Mouse (Mus musculus) limb, embryonic 14.5 days (tissue): ENCODE data around the gene Ciita. TPM values are rescaled to one million over a fixed set of nuclear protein-coding genes. Genes with fewer than 3 reads are reported as not detected.

ENCODE experiments used
- ATAC-seq: fragments of 200-750 bp; cut with Nextera tagmentation; 2 replicates; pipeline ENCODE4 v1.8.0; 2017; ENCODE audit warnings: low read depth, moderate number of reproducible peaks, moderate TSS enrichment; ENCODE audit not compliant: low FRiP score
- DNase-seq: peaks from one replicate; pipeline ENCODE4 v3.0.0-alpha.2; 2015; ENCODE audit warnings: low spot score
- H3K27ac ChIP-seq: fragments of 300-500 bp; sonication (generic); replicated peaks from 2 replicates; pipeline ENCODE4 v1.5.1; 2014; ENCODE audit warnings: low read depth, mild to moderate bottlenecking, low read length, moderate library complexity, mixed read lengths
- H3K27me3 ChIP-seq: fragments of 300-500 bp; sonication (generic); 2 replicates; pipeline ENCODE4 v1.6.1; 2014; ENCODE audit warnings: low read length, mixed read lengths; ENCODE audit not compliant: control insufficient read depth, insufficient read depth
- H3K36me3 ChIP-seq: fragments of 300-500 bp; sonication (generic); 2 replicates; pipeline ENCODE4 v1.6.1; 2014; ENCODE audit warnings: mild to moderate bottlenecking, low read length, moderate library complexity, mixed read lengths; ENCODE audit not compliant: control insufficient read depth, insufficient read depth
- H3K4me1 ChIP-seq: fragments of 300-500 bp; sonication (generic); 2 replicates; pipeline ENCODE4 v1.6.1; 2014; ENCODE audit warnings: antibody characterized with exemption, low read length, mixed read lengths; ENCODE audit not compliant: control insufficient read depth, insufficient read depth
- H3K4me2 ChIP-seq: fragments of 300-500 bp; sonication (generic); replicated peaks from 2 replicates; pipeline ENCODE4 v1.6.1; 2014; ENCODE audit warnings: low read depth, mild to moderate bottlenecking, low read length, moderate library complexity; ENCODE audit not compliant: severe bottlenecking
- H3K4me3 ChIP-seq: fragments of 300-500 bp; sonication (generic); replicated peaks from 2 replicates; pipeline ENCODE4 v1.5.1; 2014; ENCODE audit warnings: low read length
- H3K9ac ChIP-seq: fragments of 300-500 bp; sonication (generic); 2 replicates; pipeline ENCODE4 v1.6.1; 2014; ENCODE audit warnings: mild to moderate bottlenecking, low read depth, low read length, moderate library complexity; ENCODE audit not compliant: severe bottlenecking
- H3K9me3 ChIP-seq: fragments of 300-500 bp; sonication (generic); 2 replicates; pipeline ENCODE4 v1.6.1; 2016; ENCODE audit warnings: low read length; ENCODE audit not compliant: control insufficient read depth
- POLR2A ChIP-seq: fragments of 200-500 bp; IDR thresholded peaks from 2 replicates; pipeline ENCODE4 v1.8.0; 2012; ENCODE audit warnings: inconsistent platforms, mild to moderate bottlenecking, moderate library complexity, borderline replicate concordance; ENCODE audit not compliant: insufficient read depth, insufficient read length; ENCODE audit errors: extremely low read depth
- WGBS: fragments of 180-500 bp; shearing (Covaris S2); extraction: QIAGEN DNeasy Blood & Tissue Kit; methylation state at CpG from one replicate; pipeline ENCODE4 v1.1.7; 2014; 5-methylcytosine and 5-hydroxymethylcytosine counted together
- polyA plus RNA-seq, 2 experiments: library from polyadenylated mRNA; depleted of rRNA in 1 of 2; stranded (reverse) in 1 of 2; unstranded in 1 of 2; fragments of >200 nt; fragmentation: Nextera tagmentation in 1 of 2; extraction: Ambion mirVana in 1 of 2; gene quantifications; 2 replicates each; pipeline versions ENCODE4 v1.2.1 to v1.2.3; 2012 to 2014

The Ciita gene
- polyA plus RNA-seq, 2 experiments, result 0.10 to 0.44 TPM

- Histone ChIP-seq H3K9me3 (no peaks in the 10 kb centered on the region), H3K4me2 (no peak overlapping the region), H3K4me3 (no peak overlapping the region), H3K27ac (no peak overlapping the region), H3K9ac (no peak overlapping the region), H3K4me1 (peaks cover 3% of the 10 kb centered on the region; the same call in 1 of the 2 replicates), H3K27me3 (no peaks in the 10 kb centered on the region), H3K36me3 (no peaks in the 10 kb centered on the region)
- no peak for TF ChIP-seq POLR2A
- ATAC-seq, result no peak
- DNase-seq, result no peak
- WGBS, result 57% methylated on average over 1 of the region's 1 CpGs
Measured at GRCm38 (mm10) chr16:10468201-10468600, 11.7 kb upstream of the Ciita start.

GRCm38 (mm10) chr16:10471950-10472349 is 7.9 kb upstream of the Ciita start:
- no peak for TF ChIP-seq POLR2A
- Histone ChIP-seq H3K9ac (no peak overlapping the region), H3K27me3 (no peaks in the 10 kb centered on the region), H3K4me3 (no peak overlapping the region), H3K27ac (no peak overlapping the region), H3K36me3 (no peaks in the 10 kb centered on the region), H3K4me2 (no peak overlapping the region), H3K9me3 (no peaks in the 10 kb centered on the region), H3K4me1 (no peaks in the 10 kb centered on the region)
- no peak for ATAC-seq
- no peak for DNase-seq
- WGBS, result 90% methylated on average over 3 of the region's 3 CpGs

GRCm38 (mm10) chr16:10474956-10475355 is 4.9 kb upstream of the Ciita start:
- Histone ChIP-seq H3K4me3 (no peak overlapping the region), H3K27ac (no peak overlapping the region), H3K27me3 (no peaks in the 10 kb centered on the region), H3K4me2 (no peak overlapping the region), H3K36me3 (no peaks in the 10 kb centered on the region), H3K4me1 (no peaks in the 10 kb centered on the region), H3K9me3 (no peaks in the 10 kb centered on the region), H3K9ac (no peak overlapping the region)
- 71% methylated on average over 3 of the region's 3 CpGs for WGBS
- ATAC-seq (no peak), DNase-seq (no peak)
- TF ChIP-seq POLR2A, result no peak

- no peak overlapping the region for H3K4me2 ChIP-seq
- H3K36me3 ChIP-seq, result no peaks in the 10 kb centered on the region
- 67% methylated on average over 2 of the region's 2 CpGs for WGBS
- no peak overlapping the region for H3K9ac ChIP-seq
- DNase-seq (no peak), ATAC-seq (no peak)
- TF ChIP-seq POLR2A, result no peak
- no peaks in the 10 kb centered on the region for H3K9me3 ChIP-seq
- H3K27ac ChIP-seq, result no peak overlapping the region
- H3K27me3 ChIP-seq, result no peaks in the 10 kb centered on the region
- no peak overlapping the region for H3K4me3 ChIP-seq
- no peaks in the 10 kb centered on the region for H3K4me1 ChIP-seq
Measured at GRCm38 (mm10) chr16:10475919-10476318, 3.9 kb upstream of the Ciita start.

GRCm38 (mm10) chr16:10482343-10482742 is 2.5 kb downstream of the Ciita start:
- H3K4me2 ChIP-seq, result no peak overlapping the region
- no peaks in the 10 kb centered on the region for H3K9me3 ChIP-seq
- H3K36me3 ChIP-seq, result no peaks in the 10 kb centered on the region
- no peaks in the 10 kb centered on the region for H3K4me1 ChIP-seq
- no peak for DNase-seq
- WGBS, result 66% methylated on average over 4 of the region's 4 CpGs
- H3K27me3 ChIP-seq, result no peaks in the 10 kb centered on the region
- no peak overlapping the region for H3K4me3 ChIP-seq
- no peak overlapping the region for H3K27ac ChIP-seq
- H3K9ac ChIP-seq, result no peak overlapping the region
- no peak for TF ChIP-seq POLR2A
- ATAC-seq, result no peak

GRCm38 (mm10) chr16:10486993-10487392 is 7.1 kb downstream of the Ciita start:
- Histone ChIP-seq H3K27me3 (0 out of 2 replicates have a peak, but pooled peaks cover 9% of the 10 kb centered on the region), H3K27ac (no peak overlapping the region), H3K4me2 (no peak overlapping the region), H3K9me3 (no peaks in the 10 kb centered on the region), H3K9ac (no peak overlapping the region), H3K36me3 (no peaks in the 10 kb centered on the region), H3K4me1 (0 out of 2 replicates have a peak, but pooled peaks cover 3% of the 10 kb centered on the region), H3K4me3 (no peak overlapping the region)
- TF ChIP-seq POLR2A, result no peak
- no peak for DNase-seq
- 52% methylated on average over 3 of the region's 3 CpGs for WGBS
- ATAC-seq, result no peak
